11 mouse cellular contexts compared by ENCODE assay signal in the genomic region with DNA sequence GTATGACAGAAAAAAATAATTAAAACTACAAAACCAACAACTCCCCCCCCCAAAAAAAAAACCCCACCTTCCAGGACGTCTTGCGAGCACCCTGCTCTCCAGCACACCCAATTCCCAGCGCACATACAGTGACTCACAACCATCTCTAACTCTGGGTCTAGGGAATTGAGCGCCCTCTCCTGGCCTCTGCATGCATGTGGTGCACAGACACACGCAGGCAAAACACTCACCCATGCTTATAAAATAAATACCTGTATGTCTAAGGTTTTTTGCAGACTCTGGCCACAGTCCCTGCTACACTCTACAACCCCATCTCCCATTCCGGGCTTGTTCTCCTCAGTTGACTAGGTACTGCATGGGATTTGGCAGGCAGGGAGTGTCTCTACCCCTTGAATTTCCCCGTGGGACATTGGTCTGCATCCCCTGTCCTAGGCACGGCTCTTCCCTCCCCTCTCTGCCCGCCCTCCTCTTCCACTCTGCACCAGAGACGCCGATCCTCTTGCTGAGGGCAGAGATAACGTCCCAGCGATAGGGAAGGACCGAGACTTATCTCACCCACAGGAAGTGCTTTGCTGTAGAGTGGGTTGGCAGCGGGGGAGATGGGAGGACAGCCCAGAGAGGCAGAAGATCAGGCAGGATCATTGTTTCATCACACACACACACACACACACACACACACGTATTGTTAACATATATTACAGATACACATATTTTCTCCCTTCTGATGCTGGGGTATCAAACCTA. TPM values are rescaled to one million over a fixed set of nuclear protein-coding genes. Genes with fewer than 3 reads are reported as not detected.
A peak's percentile ranks its signal among the peaks of the same experiment; 100 is the strongest.
DNase-seq lines count a peak whose midpoint lies in the region; ATAC-seq and TF ChIP-seq lines count a peak whose summit lies in the region.
"Had no signal": no experiment of that assay in that cellular context is flagged by ENCODE, and none has a peak within 500 bp of the region (broad histone marks: within the 10 kb centered on the region; RNA-seq: fewer than 3 reads in every experiment).

No protein-coding gene starts in this region.

- no peaks in the 10 kb centered on the region for H3K27me3 ChIP-seq in heart, embryonic 13.5 days (replicated peaks)
- H3K27me3 ChIP-seq in liver, embryonic 14.5 days (ENCODE audit: control insufficient read depth, insufficient read depth, low read length): peaks cover 8% of the 10 kb centered on the region

- 0 out of 2 replicates have a peak, but pooled peaks have one; percentile 10 for TF ChIP-seq EP300 in liver, embryonic 14.5 days (IDR thresholded peaks at IDR 0.05; ENCODE audit: low read depth)

- H3K9ac ChIP-seq in heart, embryonic 13.5 days: peak overlapping the region; percentile 26; the same call in 1 of the 2 replicates
- H3K9ac ChIP-seq in liver, embryonic 14.5 days (replicated peaks): no peak overlapping the region
- H3K9ac ChIP-seq: hindbrain, embryonic 13.5 days; limb, embryonic 13.5 days had no signal

- H3K4me3 ChIP-seq in heart, embryonic 13.5 days: peak overlapping the region; percentile 13; the same call in 1 of the 2 replicates
- H3K4me3 ChIP-seq in liver, embryonic 14.5 days (ENCODE audit: insufficient read depth in 1 of 2, low read depth in 2 of 2, low read length in 2 of 2): no peak overlapping the region
- H3K4me3 ChIP-seq: hindbrain, embryonic 13.5 days; limb, embryonic 13.5 days had no signal

- H3K9me3 ChIP-seq in heart, embryonic 13.5 days: peaks cover 7% of the 10 kb centered on the region; the same call in 1 of the 2 replicates
- H3K9me3 ChIP-seq in liver, embryonic 14.5 days (ENCODE audit: control insufficient read depth, low read length): no peaks in the 10 kb centered on the region
- H3K9me3 ChIP-seq: hindbrain, embryonic 13.5 days; limb, embryonic 13.5 days had no signal

- peaks cover 57% of the 10 kb centered on the region for H3K4me1 ChIP-seq in heart, embryonic 13.5 days
- peaks cover 10 to 16% of the 10 kb centered on the region in 2 experiments for H3K4me1 ChIP-seq in liver, embryonic 14.5 days (replicated peaks; ENCODE audit: control insufficient read depth in 2 of 2, insufficient read depth in 2 of 2, low read length in 1 of 2)

- 17% methylated on average over 16 of the region's 16 CpGs for WGBS in heart, embryonic 13.5 days
- WGBS in liver, embryonic 14.5 days (ENCODE audit: insufficient replicate concordance): 6% methylated on average over 16 of the region's 16 CpGs

- H3K36me3 ChIP-seq in heart, embryonic 13.5 days: peaks cover 15% of the 10 kb centered on the region
- no peaks in the 10 kb centered on the region for H3K36me3 ChIP-seq in liver, embryonic 14.5 days (replicated peaks; ENCODE audit: control insufficient read depth, insufficient read depth, low read depth)
- H3K36me3 ChIP-seq: hindbrain, embryonic 13.5 days; limb, embryonic 13.5 days had no signal

- no peak for ATAC-seq in heart, embryonic 13.5 days (ENCODE audit: extremely low read depth, insufficient number of reproducible peaks, low FRiP score, low TSS enrichment)
- ATAC-seq in liver, embryonic 14.5 days (ENCODE audit: insufficient read depth): peak; percentile 80
- ATAC-seq in activated CD4-positive, CD25-positive, alpha-beta regulatory T cell, adult 4 months: no peak

- intact Hi-C loops in gastrocnemius, postnatal 36 days (cut with DNase I): no loop called here

- TF ChIP-seq CTCF in liver, embryonic 14.5 days (IDR thresholded peaks at IDR 0.05; ENCODE audit: low read depth): peak; percentile 73

- H3K4me2 ChIP-seq in heart, embryonic 13.5 days: peak overlapping the region; percentile 49
- peak overlapping the region; percentile 20 for H3K4me2 ChIP-seq in liver, embryonic 14.5 days (ENCODE audit: low read depth)
- H3K4me2 ChIP-seq: hindbrain, embryonic 13.5 days; limb, embryonic 13.5 days had no signal

- peak overlapping the region; percentile 60 for H3K27ac ChIP-seq in heart, embryonic 13.5 days (replicated peaks)
- no peak overlapping the region for H3K27ac ChIP-seq in liver, embryonic 14.5 days
- H3K27ac ChIP-seq: hindbrain, embryonic 13.5 days; limb, embryonic 13.5 days had no signal

- no peak for DNase-seq in heart, adult 18-20 months
- peak; percentile 68 to 74 for DNase-seq in B cell, adult 2 months
- DNase-seq in R1 (ENCODE audit: low read depth, low spot score): peak; percentile 87
- DNase-seq in liver, embryonic 14.5 days (ENCODE audit: low read depth in 3 of 3, low spot score in 3 of 3): no peak
- DNase-seq in gastrocnemius, postnatal 36 days: no peak
- DNase-seq in ovary, adult 18-20 months (ENCODE audit: low spot score): no peak

RNA-seq across cellular contexts. Expression of a gene that starts 6.3 kb away (rescaled TPM):
- polyA plus RNA-seq in heart, embryonic 13.5 days (2015; fragmentation: Nextera tagmentation; extraction: Ambion mirVana): 21.1 and 22.4 TPM in 2 replicates
- total RNA-seq in heart, adult 18-20 months (2021): 10 to 100 TPM; 35.0 to 40.0 TPM
- 2.4 and 2.9 TPM in 2 replicates for polyA plus RNA-seq in liver, embryonic 14.5 days (2012; rRNA removed)
- 3.2 and 3.7 TPM in 2 replicates for polyA plus RNA-seq in liver, embryonic 14.5 days (2014; fragmentation: Nextera tagmentation; extraction: Ambion mirVana)
- 10 to 100 TPM in 1 of 2 experiments, 1 to 10 TPM in 1; 8.7 to 14.9 TPM for polyA plus RNA-seq in activated CD4-positive, CD25-positive, alpha-beta regulatory T cell, adult 4 months (2017; shearing (Covaris generic))
- 10 to 100 TPM; 72.7 to 75.2 TPM for total RNA-seq in gastrocnemius, postnatal 36 days (2021)

RNA-seq across cellular contexts. Expression of a gene that starts 16.5 kb away (rescaled TPM):
- polyA plus RNA-seq in heart, embryonic 13.5 days (2015; fragmentation: Nextera tagmentation; extraction: Ambion mirVana): 0.17 and 0.24 TPM in 2 replicates
- total RNA-seq in heart, adult 18-20 months (2021): not detected
- polyA plus RNA-seq in liver, embryonic 14.5 days (2012; rRNA removed): not detected in 2 replicates
- polyA plus RNA-seq in liver, embryonic 14.5 days (2014; fragmentation: Nextera tagmentation; extraction: Ambion mirVana): not detected in 2 replicates
- polyA plus RNA-seq in activated CD4-positive, CD25-positive, alpha-beta regulatory T cell, adult 4 months (2017; shearing (Covaris generic)): not detected
- not detected for total RNA-seq in gastrocnemius, postnatal 36 days (2021)
- total RNA-seq: neutrophil, adult 5-6 weeks had no signal
- polyA plus RNA-seq: hindbrain, embryonic 13.5 days had no signal

RNA-seq across cellular contexts. Expression of a gene that starts 48.6 kb away (rescaled TPM):
- 0.43 and 0.78 TPM in 2 replicates for polyA plus RNA-seq in heart, embryonic 13.5 days (2015; fragmentation: Nextera tagmentation; extraction: Ambion mirVana)
- 1 to 10 TPM; 4.3 to 5.1 TPM for total RNA-seq in heart, adult 18-20 months (2021)
- 0.11 TPM in 1 of 2 replicates, not detected in the other for polyA plus RNA-seq in liver, embryonic 14.5 days (2012; rRNA removed)
- 0.23 TPM in 1 of 2 replicates, not detected in the other for polyA plus RNA-seq in liver, embryonic 14.5 days (2014; fragmentation: Nextera tagmentation; extraction: Ambion mirVana)
- polyA plus RNA-seq in activated CD4-positive, CD25-positive, alpha-beta regulatory T cell, adult 4 months (2017; shearing (Covaris generic)): not detected
- total RNA-seq in gastrocnemius, postnatal 36 days (2021): 1 to 10 TPM; 1.8 to 2.2 TPM
- total RNA-seq: neutrophil, adult 5-6 weeks had no signal

RNA-seq across cellular contexts. Expression of a gene that starts 48.9 kb away (rescaled TPM):
- polyA plus RNA-seq in heart, embryonic 13.5 days (2015; fragmentation: Nextera tagmentation; extraction: Ambion mirVana): 0.15 and 0.27 TPM in 2 replicates
- under 1 TPM; 0.40 to 0.75 TPM for total RNA-seq in heart, adult 18-20 months (2021)
- 0.18 and 0.32 TPM in 2 replicates for polyA plus RNA-seq in liver, embryonic 14.5 days (2012; rRNA removed)
- 0.30 TPM in 1 of 2 replicates, not detected in the other for polyA plus RNA-seq in liver, embryonic 14.5 days (2014; fragmentation: Nextera tagmentation; extraction: Ambion mirVana)
- polyA plus RNA-seq in activated CD4-positive, CD25-positive, alpha-beta regulatory T cell, adult 4 months (2017; shearing (Covaris generic)): not detected
- total RNA-seq in gastrocnemius, postnatal 36 days (2021): under 1 TPM; 0.18 to 0.62 TPM
- total RNA-seq: neutrophil, adult 5-6 weeks had no signal

RNA-seq across cellular contexts. Expression of a gene that starts 54.3 kb away (rescaled TPM):
- 3.2 and 4.1 TPM in 2 replicates for polyA plus RNA-seq in heart, embryonic 13.5 days (2015; fragmentation: Nextera tagmentation; extraction: Ambion mirVana)
- total RNA-seq in heart, adult 18-20 months (2021): 1 to 10 TPM; 4.6 to 5.4 TPM
- polyA plus RNA-seq in liver, embryonic 14.5 days (2012; rRNA removed): 3.0 and 3.7 TPM in 2 replicates
- 0.67 and 0.91 TPM in 2 replicates for polyA plus RNA-seq in liver, embryonic 14.5 days (2014; fragmentation: Nextera tagmentation; extraction: Ambion mirVana)
- not detected for polyA plus RNA-seq in activated CD4-positive, CD25-positive, alpha-beta regulatory T cell, adult 4 months (2017; shearing (Covaris generic))
- 1 to 10 TPM; 3.2 to 5.1 TPM for total RNA-seq in gastrocnemius, postnatal 36 days (2021)

Comparison
In these comparisons a context has a peak if more than half of its experiments do, and no peak if none do; other contexts are left out.
1. DNase-seq: peak in B cell, adult 2 months (2 of 2) and R1 (single experiment); none in heart, adult 18-20 months (0 of 2), liver, embryonic 14.5 days (0 of 3), gastrocnemius, postnatal 36 days (0 of 2) and ovary, adult 18-20 months (single experiment).